Mouse (Mus musculus) left cerebral cortex, postnatal 25 days (tissue): Measurements from ENCODE around the gene Gm10340. TPM values are rescaled to one million over a fixed set of nuclear protein-coding genes. Genes with fewer than 3 reads are reported as not detected.
A peak's percentile ranks its signal among the peaks of the same experiment; 100 is the strongest.
"Not testable (repeated sequence)": the region's sequence is repeated elsewhere in the genome, so short reads cannot be mapped to it uniquely, and the experiment has no call there.

ENCODE experiments used
- DNase-seq, 2 experiments: peaks; one replicate each; pipeline ENCODE4 v3.0.0; 2022; ENCODE audit warnings: low spot score in 2 of 2, mixed read lengths in 1 of 2
- intact Hi-C: fragments of 180-260 bp; cut with DNase I; formaldehyde crosslinking; loops from one replicate; pipeline ENCODE4 v1.15.1; 2025
- total RNA-seq, 2 experiments: library from RNA; stranded (reverse); gene quantifications; 2 replicates each; pipeline ENCODE4 v1.2.3; 2021

Gm10340 gene
- not detected for total RNA-seq

- DNase-seq, intact Hi-C loops: not testable (repeated sequence)
These were observed at the start of gene Gm10340 for GRCm38 (mm10) chr14:3133697-3134096. Gene Gm10340, plus strand, starts transcription at chr14:3133997.

GRCm38 (mm10) chr14:3116051-3116450 is 17.7 kb upstream of the Gm10340 start:
- intact Hi-C loops, result not testable (repeated sequence)
- DNase-seq, result peak; percentile 1 to 4

DNA sequence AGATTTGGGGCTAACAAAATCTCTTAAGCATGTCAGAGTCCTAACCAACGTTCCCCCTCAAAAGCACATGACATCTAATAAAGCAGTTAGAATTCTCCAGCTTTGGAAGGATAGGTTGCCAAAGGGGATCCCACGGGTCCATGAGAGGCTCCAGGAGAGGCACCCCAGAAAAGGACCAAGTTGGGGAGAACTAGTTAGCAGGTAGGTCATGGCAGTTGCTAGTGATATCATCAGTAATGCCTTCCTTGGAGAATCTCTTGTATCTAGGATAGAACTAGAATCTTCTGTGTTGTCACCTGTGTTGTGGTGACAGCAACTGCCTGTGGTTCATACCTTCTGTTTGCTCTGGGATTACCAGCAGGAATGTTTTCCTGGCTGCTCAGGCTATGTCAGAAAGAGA is 54.2 kb downstream of the Gm10340 start, which contains the start of gene Gm5795:
TSS of gene Gm5795 (plus strand) at position 301 of the 400 bp plus-strand sequence.
- intact Hi-C loops, DNase-seq: not testable (repeated sequence)

Other genes starting within 250 kb of the Gm10340 start
- not detected for gene Gm2888, start 104.0 kb upstream of the Gm10340 start, total RNA-seq
- gene Gm2897, start 84.7 kb upstream of the Gm10340 start, total RNA-seq, result under 1 TPM in 1 of 2 experiments, not detected in 1; 0.32 TPM
- gene Gm5795, start 54.3 kb downstream of the Gm10340 start, total RNA-seq, result not detected
- gene D830030K20Rik, start 74.5 kb downstream of the Gm10340 start, total RNA-seq, result 1 to 10 TPM; 4.3 to 4.6 TPM
- gene Gm2956, start 198.6 kb downstream of the Gm10340 start, total RNA-seq, result 1 to 10 TPM in 1 of 2 experiments, not detected in 1; 1.9 TPM